Mouse (Mus musculus): ENCODE results near the gene Gm3020. TPM values are rescaled to one million over a fixed set of nuclear protein-coding genes. Genes with fewer than 3 reads are reported as not detected.
"Not testable (repeated sequence)": the region's sequence is repeated elsewhere in the genome, so short reads cannot be mapped to it uniquely, and the experiment has no call there.

The Gm3020 gene
- polyA plus RNA-seq (2016; fragmentation: Nextera tagmentation; extraction: Ambion mirVana): 0.08 TPM in 1 of 2 replicates, not detected in the other

DNA sequence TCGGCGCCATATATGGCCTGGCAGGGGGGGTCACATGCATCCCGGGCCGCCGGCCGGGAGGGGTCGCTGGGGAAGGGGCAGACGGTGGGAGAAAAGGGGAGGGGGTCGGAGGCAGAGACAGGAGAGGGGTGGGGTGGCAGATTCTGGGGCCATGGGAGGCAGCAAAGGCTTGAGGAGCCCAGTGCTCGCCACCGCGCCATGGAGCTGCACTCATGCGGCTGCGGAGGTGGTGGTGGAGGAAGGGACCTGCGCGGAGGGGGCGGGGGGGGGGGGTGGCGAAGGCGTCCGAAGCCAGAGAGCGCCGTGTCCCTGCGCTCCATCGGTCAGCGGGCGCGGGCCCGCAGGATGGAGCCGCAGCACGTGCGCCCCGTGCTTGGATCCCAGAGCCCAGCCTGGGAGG is at the start of gene Gm3020:
Gene Gm3020 (plus strand): TSS at position 301 of the 400 bp plus-strand sequence.
- not testable (repeated sequence) for H3K27ac ChIP-seq; ATAC-seq; H3K9ac ChIP-seq; H3K4me2 ChIP-seq; H3K4me1 ChIP-seq; H3K27me3 ChIP-seq (replicated peaks); H3K9me3 ChIP-seq (replicated peaks); H3K4me3 ChIP-seq; H3K36me3 ChIP-seq
- WGBS (ENCODE audit: insufficient replicate concordance): no CpG with 5 or more reads among the region's 32 CpGs

DNA sequence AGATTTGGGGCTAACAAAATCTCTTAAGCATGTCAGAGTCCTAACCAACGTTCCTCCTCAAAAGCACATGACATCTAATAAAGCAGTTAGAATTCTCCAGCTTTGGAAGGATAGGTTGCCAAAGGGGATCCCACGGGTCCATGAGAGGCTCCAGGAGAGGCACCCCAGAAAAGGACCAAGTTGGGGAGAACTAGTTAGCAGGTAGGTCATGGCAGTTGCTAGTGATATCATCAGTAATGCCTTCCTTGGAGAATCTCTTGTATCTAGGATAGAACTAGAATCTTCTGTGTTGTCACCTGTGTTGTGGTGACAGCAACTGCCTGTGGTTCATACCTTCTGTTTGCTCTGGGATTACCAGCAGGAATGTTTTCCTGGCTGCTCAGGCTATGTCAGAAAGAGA is 17.6 kb upstream of the Gm3020 start, which contains the start of gene Gm3012:
Gene Gm3012 (plus strand): TSS at position 301 of the 400 bp plus-strand sequence.
- not testable (repeated sequence) for ATAC-seq; H3K27ac ChIP-seq; H3K36me3 ChIP-seq; H3K9me3 ChIP-seq (replicated peaks); H3K4me3 ChIP-seq; H3K4me2 ChIP-seq; H3K4me1 ChIP-seq; H3K27me3 ChIP-seq (replicated peaks); H3K9ac ChIP-seq
- WGBS (ENCODE audit: insufficient replicate concordance): no CpG with 5 or more reads among the region's 2 CpGs

DNA sequence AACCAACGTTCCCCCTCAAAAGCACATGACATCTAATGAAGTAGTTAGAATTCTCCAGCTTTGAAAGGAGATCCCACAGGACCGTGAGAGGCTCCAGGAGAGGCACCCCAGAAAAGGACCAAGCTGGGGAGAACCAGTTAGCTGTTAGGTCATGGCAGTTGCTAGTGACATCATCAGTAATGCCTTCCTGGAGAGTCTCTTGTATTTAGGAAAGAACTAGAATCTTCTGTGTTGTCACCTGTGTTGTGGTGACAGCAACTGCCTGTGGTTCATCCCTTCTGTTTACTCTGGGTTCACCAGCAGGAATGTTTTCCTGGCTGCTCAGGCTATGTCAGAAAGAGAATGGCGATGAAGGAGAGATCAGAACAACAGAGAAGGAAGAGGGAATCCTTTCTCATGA is 36.7 kb downstream of the Gm3020 start, which contains the start of gene Gm3043:
Gene Gm3043 (plus strand): TSS at position 301 of the 400 bp plus-strand sequence.
- WGBS (ENCODE audit: insufficient replicate concordance): no CpG with 5 or more reads among the region's 3 CpGs
- not testable (repeated sequence) for H3K27ac ChIP-seq; H3K9ac ChIP-seq; H3K4me1 ChIP-seq; H3K27me3 ChIP-seq (replicated peaks); H3K9me3 ChIP-seq (replicated peaks); H3K36me3 ChIP-seq; H3K4me3 ChIP-seq; ATAC-seq; H3K4me2 ChIP-seq

Other genes with a start within 250 kb of the Gm3020 start
- 0.08 TPM in 1 of 2 replicates, not detected in the other for gene Gm10409, start 239.4 kb upstream of the Gm3020 start, polyA plus RNA-seq (2016; fragmentation: Nextera tagmentation; extraction: Ambion mirVana)
- gene Gm3005, start 223.9 kb upstream of the Gm3020 start, polyA plus RNA-seq (2016; fragmentation: Nextera tagmentation; extraction: Ambion mirVana): not detected in 2 replicates
- not detected in 2 replicates for gene Gm10408, start 202.7 kb upstream of the Gm3020 start, polyA plus RNA-seq (2016; fragmentation: Nextera tagmentation; extraction: Ambion mirVana)
- not detected in 2 replicates for gene Gm3012, start 17.5 kb upstream of the Gm3020 start, polyA plus RNA-seq (2016; fragmentation: Nextera tagmentation; extraction: Ambion mirVana)
- gene Gm3043, start 36.8 kb downstream of the Gm3020 start, polyA plus RNA-seq (2016; fragmentation: Nextera tagmentation; extraction: Ambion mirVana): not detected in 2 replicates
- gene Gm3002, start 158.0 kb downstream of the Gm3020 start, polyA plus RNA-seq (2016; fragmentation: Nextera tagmentation; extraction: Ambion mirVana): not detected in 2 replicates
- gene Gm3033, start 194.2 kb downstream of the Gm3020 start, polyA plus RNA-seq (2016; fragmentation: Nextera tagmentation; extraction: Ambion mirVana): not detected in 2 replicates
- not detected in 2 replicates for gene Gm2916, start 232.1 kb downstream of the Gm3020 start, polyA plus RNA-seq (2016; fragmentation: Nextera tagmentation; extraction: Ambion mirVana)

All from liver, embryonic 12.5 days (tissue).